Mouse (Mus musculus) thymus, postnatal 14 days (tissue): ENCODE measurements around the gene Zfp335.

Experiments
- DNase-seq: peaks from one replicate; pipeline ENCODE4 v3.0.0; 2021

Gene Zfp335

DNA sequence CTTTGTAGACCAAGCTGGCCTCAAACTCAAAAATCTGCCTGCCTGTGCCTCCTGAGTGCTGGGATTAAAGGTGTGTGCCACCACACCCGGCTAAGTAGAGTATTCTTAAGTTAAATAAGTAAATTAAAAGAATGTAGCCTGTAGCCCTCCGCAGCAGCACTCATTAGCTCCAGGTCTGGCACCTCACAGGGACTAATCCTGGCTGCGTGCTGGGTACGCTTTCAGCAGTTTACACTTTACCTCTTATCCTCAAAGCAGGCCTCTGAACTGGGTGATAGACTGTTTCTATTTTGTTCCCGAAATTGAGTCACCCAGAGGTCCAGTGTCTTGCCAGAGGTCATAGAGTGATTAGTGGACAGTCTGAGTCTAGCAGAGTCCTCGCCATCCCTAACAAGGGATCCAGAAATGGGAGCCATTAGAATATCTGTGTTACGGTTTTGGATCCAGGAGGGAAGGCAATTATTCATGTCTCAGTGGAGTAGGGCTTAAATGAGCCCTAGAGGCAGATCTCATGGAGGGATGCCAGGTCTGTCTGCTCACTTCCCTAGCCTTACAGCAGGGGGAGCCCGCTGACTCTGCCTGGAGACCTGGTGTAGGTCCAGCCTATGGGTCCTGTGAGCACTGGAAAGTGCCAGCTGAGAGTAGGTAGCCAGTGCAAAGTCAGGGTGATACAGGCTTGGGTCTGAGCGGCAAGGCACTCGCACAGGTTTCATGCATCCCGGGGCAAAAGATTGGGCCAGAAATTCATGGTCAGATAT lies 12.7 kb upstream of the Zfp335 start:
- peak; percentile 87 for DNase-seq

DNA sequence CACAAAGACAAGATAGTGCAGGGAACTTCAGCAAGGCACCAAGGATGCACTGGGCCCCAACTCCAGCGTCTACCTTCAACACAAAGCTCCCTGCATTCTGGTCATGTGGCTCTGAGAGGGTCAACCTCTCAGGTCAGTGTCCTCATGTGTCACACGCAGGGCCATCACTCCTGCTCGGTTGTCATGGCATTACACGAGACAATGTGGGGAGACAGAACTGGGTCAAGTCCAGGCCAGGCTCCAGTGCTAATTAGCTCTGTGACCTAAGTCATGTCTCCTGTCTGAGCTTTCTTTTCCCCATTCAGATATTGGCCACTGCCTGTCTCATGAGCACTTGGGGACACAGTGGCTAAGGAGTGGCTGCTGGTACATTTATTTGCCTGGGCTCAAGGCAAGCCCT lies 11.7 kb upstream of the Zfp335 start:
- no peak for DNase-seq

DNA sequence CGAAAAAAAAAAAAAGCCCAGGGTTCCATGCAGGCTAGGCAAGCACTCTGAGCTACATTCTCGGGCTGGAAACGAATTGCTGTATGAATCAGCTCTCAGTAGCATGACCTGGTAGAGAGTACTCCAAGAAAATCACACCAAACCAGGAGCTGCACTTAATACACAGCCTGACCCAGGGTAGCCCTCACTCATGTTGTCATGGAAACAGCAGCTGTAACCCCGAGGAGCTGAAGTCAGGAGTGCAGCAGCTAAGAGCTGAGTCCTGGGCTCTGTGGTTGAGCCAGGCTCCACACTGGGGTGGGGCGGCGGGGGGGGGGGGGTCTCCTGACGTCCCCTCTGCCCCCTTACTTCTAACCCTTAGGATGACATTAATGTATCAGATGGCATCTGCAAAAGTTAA lies 10.4 kb upstream of the Zfp335 start:
- DNase-seq: no peak

DNA sequence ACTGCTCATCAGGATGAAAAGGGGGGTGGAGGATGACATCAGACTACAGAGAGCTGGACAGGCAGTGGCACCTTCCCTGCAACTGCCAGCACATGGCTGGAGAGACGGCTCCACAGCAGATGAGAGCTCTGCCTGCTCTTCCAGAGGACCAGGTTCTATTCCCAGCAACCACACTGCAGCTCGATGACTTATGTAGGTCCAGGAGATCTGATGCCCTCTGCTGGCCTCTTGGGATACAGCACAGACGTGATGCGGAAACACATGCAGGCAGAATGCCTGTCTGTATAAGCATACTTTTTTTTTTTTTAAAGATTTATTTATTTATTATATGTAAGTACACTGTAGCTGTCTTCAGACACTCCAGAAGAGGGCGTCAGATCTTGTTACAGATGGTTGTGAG lies 6.8 kb upstream of the Zfp335 start:
- DNase-seq: peak; percentile 68

DNA sequence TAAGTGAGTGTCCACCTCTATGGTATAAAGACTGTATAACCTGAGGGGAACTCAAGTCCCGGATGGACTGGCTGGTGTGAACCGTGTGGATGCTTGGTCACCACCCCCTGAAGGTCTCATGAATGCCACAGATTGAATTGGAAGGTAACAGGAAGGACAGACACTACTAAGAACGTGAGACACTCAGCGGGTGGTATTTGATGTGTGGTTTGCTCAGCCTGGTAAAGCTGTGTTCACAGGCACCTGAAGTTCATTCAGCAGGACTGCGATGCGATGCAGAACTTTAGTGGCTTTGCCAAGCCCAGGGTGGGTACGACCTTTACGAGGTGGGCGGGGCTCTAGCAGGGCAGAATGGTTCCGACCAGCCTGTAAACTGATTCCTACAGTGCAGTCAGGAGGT lies 5.8 kb upstream of the Zfp335 start:
- DNase-seq: peak; percentile 38

DNA sequence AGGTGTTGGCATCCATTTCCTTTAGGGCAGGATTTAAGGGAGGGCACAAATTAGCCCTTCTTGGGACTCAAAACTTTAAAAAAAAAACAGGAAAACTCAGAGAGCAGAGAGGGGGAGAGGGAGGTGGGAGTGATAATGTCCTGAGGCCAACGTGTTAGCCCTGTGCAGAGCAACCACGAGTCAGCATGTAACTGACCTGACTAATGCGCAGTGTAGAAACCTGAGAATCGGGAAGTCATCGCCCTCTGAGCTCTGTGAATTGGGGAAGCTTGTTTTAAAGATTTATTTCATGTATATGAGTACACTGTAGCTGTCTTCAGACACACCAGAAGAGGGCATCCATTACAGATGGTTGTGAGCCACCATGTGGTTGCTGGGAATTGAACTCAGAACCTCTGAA lies 5.3 kb upstream of the Zfp335 start:
- no peak for DNase-seq

DNA sequence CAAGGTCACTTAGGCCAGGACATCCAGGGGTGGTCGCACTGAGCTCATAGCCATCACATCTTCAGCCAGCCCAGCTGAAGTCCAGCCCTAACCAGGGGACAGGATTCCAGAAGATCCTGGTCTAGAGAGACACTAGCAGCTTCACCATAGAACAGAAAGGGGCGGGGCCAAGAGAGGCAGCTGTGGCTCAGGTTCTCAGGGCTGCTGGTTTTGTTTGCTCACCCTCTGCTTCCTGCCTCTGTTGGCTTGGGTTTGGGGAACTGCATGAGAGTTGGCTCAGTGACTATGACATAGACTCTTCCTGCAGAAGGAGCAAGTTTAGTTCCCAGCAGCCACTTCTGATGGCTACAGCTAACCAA lies 1.9 kb upstream of the Zfp335 start:
- DNase-seq: peak; percentile 93

DNA sequence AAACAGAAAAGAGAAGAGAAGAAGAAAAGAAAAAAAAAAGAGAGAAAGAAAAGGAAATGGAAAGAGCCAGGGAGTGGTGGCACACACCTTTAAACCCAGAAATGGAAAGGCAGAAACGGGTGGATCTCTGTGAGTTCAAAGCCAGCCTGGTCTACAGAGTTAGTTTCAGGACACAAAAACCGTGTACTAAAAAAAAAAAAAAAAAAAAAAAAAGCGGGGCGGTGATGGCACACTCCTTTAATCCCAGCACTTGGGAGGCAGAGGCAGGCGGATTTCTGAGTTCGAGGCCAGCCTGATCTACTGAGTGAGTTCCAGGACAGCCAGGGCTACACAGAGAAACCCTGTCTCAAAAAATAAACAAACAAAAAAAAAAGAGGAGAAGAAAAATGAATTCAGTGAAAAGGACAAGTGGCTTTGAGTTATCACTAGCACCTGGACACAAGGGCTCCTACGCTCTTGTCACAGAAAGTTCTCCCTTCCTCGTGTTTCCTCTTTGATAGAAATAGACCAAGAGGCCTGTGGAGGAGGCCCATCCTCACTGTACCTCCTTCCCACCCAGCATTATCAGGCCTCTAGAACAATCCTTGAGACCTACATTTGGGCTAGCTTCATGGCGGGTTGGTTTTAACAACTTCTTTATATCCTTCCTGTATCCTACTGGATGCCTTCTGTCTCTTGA lies 1.3 kb upstream of the Zfp335 start:
- no peak for DNase-seq

DNA sequence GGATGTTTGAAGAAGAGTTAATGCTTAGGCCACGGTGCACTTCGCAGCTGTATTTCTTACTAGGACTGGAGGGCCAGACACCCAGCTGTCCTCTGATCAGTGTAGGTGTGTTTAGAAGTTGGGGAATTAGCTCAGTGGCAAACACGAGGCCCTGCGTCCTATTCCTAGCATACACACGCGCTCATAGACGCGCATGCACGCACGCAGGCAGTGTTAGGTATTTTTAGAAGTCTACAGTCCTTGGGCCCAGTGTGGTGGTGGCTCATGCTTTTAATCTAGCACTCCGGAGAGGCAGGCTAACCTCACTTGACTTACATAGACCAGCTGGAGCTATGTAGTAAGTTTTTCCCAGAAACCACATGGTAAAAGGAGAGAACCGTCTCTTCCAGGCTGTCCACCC lies 594 bp upstream of the Zfp335 start:
- DNase-seq: no peak

DNA sequence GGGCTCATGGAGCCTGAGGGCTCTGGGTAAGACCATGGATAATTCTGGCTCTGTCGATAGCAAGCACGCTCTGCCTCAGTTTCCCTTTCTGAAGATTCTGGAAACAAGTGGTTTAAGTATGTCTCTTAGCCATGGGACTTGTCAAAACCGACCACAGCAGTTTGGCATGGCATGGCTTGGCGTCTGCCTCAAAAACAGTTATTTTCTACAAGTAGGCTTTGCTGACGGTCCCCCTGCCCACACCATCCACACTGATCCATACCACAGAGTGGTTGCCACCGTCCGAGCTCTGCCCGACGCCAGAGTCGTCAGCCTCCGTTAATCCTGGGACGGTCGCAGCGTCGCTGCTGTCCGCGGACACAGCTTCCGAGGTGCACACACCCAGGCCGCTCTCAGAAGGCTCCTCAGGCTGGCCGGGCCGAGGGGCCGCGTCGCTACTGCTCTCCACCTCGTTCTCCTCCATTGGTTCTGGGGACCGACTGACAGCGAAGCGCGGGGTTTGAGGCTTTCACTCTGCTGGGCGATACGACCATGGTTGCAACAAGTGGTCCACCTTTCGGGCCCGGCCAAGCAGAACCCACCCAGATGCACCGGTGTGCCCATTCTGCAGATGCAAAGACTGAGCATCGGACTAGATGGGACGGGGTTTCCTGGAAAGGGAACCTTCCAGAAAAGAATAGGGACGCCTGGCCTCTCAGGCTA lies 1.0 kb downstream of the Zfp335 start:
- DNase-seq: no peak

DNA sequence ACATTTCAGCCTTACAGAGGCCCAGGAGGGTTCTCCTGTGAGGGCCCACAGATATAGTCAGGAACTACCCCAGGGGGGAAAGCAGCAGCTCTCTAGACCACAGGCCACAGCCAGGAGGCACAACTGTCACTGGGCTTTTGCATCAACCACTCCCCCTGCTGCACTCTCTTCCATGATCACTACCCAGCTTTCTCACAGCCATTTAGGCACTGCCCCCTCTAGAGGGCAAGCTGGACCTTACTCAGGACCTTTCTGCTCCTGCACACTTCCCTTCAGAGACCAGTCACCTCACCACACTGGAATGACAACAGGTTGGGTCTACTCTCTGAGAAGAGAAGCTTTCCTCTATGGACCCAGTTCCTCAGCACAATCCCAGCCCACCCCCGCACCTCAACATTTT lies 2.0 kb downstream of the Zfp335 start:
- DNase-seq: peak; percentile 21

DNA sequence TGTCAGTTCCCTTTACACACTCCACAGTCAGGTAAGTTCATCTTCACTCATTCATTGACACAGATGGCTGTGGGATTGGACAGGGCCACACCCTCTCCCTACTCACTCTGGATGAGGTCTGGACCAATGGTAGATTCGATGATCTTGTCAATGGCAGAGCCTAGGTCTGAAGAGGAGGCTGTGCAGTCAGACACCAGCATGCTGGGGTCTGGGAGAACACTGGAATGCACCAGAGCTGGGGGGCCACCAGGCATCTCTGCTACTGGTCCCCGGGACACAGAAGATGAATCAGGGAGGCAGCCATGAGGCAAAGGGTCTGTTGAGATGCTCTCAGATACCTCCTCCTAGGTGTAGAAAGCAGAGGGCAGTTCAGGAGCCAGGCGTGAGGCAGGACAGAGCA lies 2.5 kb downstream of the Zfp335 start:
- DNase-seq: no peak

DNA sequence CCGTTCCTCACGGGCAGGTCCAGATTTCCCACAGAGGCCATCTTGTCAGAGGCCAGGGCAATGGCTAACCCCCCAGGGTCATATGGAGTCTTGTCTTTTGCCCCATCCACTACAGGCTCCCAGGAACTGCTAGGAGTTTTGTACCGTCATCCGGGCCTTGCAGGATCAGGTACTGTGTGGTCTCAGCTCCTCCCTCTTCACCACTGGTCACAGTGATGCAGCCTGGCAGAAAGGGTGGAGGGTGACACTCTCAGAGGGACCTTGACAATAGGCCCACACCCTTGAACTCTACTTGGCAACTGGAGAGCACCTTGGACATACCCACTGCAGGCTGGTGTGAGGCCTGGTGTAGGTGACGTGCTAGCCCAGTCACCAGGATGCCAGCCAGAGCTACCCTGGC lies 3.5 kb downstream of the Zfp335 start:
- no peak for DNase-seq

DNA sequence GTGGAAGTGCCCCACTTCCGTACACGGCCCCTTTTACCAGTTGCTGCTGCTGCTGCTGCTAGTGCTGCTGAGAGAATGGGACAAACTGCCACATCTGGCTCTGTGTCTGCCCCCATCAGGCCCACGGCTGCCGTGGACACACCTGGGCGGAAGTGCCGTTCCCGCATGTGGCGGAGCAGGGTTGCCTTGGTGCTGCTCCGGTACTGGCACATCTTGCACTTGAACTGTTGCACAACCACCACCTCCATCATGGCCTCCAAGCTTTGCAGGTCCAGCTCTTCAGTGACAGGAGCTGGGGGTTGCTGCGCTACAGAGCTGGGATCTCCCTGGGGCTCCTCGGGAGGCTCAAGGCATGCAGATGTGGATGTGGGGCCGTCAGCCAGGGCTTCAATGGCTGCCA lies 4.0 kb downstream of the Zfp335 start:
- no peak for DNase-seq

DNA sequence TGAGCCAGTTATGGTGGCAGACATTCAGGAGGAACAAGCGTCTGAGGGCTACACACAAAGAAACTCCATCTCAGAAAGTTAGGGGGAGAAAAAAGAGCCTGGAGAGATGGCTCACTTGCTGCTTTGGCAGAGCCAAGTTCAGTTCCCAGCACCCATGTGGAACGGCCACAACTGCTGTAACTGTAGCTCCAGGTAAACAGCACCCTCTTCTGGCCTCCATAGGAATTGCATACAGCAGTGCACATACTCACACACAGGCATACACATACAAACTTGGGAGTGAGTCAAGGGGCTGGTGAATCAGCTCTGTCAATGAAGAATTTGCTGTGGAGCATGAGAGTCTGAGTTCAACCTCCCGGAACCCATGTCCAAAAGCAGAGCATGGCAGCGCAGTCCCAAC lies 5.5 kb downstream of the Zfp335 start:
- DNase-seq: no peak

DNA sequence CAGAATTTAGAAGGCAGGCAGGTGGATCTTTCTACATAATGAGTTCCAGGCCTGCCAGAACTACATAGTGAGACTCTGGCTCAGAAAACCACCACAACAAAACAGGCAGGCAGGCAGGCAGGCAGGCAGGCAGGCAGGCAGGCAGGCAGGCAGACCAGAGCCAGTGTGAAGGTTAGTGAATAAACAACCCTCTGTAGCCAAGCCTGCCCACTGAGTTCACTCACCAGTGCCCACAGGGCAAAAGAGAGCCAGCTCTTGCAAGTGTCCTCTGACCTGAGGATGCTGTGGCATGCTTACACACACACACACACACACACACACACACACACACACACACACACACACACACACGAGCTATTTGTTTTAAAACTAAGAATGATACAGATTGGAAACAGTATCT lies 8.1 kb downstream of the Zfp335 start:
- no peak for DNase-seq

DNA sequence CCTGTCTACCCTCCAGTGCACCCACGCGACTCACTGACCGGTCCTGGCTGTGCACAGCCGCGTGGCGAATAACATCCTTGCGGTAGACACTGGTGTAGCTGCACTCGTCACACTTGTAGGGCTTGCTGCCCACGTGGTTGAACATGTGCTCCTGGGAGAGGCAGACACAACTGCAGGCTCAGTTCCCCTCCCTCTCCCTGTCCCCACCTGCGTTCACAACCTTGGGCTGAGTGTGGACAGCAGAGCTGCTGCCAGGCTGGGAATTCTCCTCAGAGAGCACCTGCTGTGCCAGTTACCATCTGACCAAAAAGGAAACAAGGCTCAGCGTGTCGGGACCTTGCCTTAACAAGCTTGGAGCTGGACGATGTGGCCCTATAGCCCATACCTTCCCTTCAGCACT lies 10.2 kb downstream of the Zfp335 start:
- DNase-seq: no peak

DNA sequence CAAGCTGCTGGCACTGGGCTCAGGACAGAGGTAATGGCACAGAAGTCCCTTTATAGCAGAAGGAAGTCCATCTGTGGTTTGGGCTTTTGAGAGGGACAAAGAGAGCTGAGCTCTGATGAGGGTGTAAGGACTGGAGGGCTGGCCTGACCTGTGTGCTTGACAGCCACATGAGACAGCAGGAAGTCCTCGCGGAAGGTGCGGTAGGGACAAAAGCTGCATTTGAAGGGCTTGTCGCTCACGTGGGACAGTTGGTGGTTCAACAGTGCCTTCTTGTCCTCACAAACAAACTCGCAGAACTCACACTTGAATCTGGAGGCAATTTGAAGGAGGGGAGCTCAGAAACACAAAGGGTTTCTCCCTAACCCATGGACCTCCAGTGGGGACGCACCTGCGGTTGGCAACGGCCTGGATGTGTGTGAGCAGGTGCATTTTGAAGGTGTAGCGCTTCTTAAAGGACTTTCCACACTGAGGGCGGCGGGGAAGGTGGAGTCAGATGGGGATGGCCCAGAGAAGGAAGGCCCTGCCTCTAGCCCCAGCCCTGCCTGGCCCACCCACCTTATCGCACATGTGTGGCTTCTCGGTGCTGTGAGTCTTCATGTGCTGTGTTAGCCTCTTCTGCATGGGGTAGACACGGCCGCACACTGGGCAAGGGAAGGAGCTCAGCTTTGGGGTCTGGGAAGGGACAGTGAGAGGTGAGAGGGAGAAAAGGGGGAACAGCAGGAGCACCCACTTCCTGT lies 11.7 kb downstream of the Zfp335 start:
- peak; percentile 46 for DNase-seq

DNA sequence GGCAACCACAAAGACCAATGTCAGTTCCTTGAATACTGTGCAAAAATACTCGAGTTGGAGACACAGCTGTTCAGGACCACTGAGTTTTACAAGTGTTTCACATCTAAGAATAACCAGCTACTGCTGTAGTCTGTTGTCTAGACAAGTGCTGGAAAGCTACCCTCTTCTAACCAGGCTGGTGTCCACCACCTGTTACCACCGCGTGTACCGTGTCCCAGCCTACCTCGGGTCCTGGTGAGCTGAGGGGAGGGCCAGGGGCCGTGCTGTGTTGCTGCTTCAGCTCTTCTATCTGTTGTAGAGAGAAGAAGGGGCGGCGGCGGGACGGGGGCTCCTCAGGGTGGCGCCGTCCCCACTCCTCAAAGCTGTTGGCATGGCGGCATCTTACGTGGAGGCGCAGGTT lies 12.5 kb downstream of the Zfp335 start:
- DNase-seq: no peak

DNA sequence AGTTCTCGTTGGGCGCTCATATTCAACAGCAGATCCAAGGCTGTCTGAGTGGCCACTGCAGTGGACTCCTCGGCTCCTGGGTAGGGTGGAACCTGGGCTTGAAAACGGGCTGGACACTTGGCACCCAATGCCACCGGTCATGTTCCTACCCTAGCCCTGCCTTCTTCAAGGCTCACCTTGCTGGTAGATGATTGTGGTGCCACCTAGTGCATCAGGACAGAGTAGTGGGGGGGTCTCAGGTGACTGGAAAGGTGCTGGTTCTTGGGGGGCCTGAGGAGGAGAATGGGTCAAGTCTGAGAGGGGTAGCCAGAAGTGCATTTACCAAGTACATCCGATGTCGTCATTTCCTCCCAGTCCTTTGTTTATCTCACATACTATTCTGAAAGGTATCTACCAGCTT lies 13.5 kb downstream of the Zfp335 start:
- peak; percentile 53 for DNase-seq

DNA sequence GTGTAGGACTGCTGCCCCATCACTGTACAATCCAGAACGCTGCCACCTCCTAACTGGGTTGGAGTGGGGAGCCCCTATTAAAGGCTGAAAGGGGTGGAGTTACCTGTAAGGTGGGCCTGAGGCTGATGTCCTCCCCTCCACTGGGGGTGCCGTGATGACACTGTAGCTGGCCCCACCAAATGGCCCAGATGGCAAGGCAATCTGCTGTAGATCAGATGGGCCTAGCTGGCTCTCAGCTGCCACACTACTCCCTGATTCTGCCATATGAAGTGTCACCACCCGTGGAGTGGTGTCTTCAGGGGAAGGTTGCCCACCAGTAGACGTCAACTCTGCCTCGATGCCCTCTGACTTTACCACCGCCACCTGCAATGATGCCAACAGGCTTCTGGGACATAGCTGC lies 15.7 kb downstream of the Zfp335 start:
- DNase-seq: no peak

DNA sequence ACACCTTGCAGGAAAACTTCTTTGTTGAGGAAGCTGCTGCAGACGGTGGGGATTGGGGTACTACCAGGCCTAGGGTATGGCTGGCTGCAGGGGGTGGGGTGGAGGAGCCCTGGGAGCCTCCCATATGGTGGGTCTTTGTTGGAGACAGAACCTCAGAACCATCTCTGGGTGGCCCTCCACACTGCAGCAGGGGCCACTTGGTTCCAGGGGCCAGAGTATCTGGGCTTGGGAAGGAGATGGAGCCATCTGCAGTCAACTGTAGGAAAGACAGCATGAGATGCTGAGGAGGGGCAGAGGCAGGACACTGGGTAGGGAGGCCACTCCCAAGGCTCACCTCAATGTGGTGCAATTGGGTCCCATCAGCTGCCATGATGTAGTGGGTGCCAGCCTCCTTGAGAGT lies 16.9 kb downstream of the Zfp335 start:
- no peak for DNase-seq

DNA sequence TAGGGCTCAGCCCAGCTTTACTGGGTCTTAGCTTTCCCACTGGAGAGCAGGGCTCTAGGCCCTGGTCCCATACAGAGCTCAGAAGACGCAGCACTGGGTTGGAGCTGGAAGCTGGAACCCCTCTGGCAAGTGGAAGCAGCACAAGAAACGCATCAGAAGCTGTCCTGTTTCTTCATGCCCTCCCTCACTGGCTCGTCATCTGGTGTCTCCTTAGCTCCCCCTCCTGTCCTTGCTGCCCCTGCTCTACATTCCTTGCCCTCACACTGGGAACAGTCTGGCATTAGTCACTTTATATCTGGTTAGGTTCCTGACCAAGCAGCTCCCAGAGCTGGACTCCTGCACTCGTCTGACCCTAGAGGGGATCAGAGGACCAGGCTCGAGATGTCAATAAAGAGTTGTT lies 17.5 kb downstream of the Zfp335 start:
- no peak for DNase-seq
